Mouse (Mus musculus) embryonic fibroblast, embryonic 13.5 days (primary cell): ENCODE data around the gene Trex1.

Experiments used
- CTCF ChIP-seq: IDR thresholded peaks from 2 replicates; pipeline ENCODE4 v1.5.1; 2011; ENCODE audit warnings: mild to moderate bottlenecking, control low read depth, low read length, moderate library complexity, borderline replicate concordance; ENCODE audit not compliant: insufficient read depth
- POLR2A ChIP-seq: IDR thresholded peaks from 2 replicates; pipeline ENCODE4 v1.6.1; 2011; ENCODE audit warnings: low read depth, mild to moderate bottlenecking, control low read depth, low read length, moderate library complexity

DNA sequence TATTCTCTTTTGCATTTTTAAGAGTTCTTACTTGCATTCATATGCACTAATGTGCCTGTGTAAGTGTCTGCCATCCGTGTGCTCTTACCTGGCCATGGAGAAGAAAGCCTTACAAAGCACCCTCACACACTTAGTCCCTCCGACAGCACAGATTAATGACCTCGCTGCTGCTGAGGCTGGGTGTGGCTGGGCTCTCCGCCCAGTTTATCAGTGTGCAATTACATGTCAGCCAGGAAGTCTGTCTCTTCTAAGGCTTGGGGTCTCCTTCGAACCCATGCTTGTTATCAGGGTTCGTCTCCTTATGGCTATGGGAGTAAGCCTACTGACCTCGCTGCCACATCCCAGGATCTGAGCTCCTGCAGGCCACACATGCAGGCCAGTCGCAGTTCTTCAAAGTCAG is 44.1 kb downstream of the Trex1 start:
- TF ChIP-seq POLR2A (no peak), CTCF (no peak)
